Mouse (Mus musculus) erythroblast, adult 5-6 weeks (primary cell): ENCODE measurements around the gene Chst2. TPM values are rescaled to one million over a fixed set of nuclear protein-coding genes. Genes with fewer than 3 reads are reported as not detected.

Experiments used
- ATAC-seq: replicated peaks from 2 replicates; pipeline ENCODE4 v1.8.0; 2016; ENCODE audit warnings: moderate number of reproducible peaks, mild to moderate bottlenecking, moderate TSS enrichment, inconsistent platforms; ENCODE audit not compliant: poor library complexity, low FRiP score, severe bottlenecking
- total RNA-seq, 2 experiments: library from RNA; stranded (forward) in 1 of 2; stranded (reverse) in 1 of 2; fragments of 150-400 nt in 1 of 2; fragments of 200-764, 138-1000 nt in 1 of 2; gene quantifications; 2 replicates each; pipeline versions ENCODE4 v1.2.3 to v1.2.4; 2015 to 2017; ENCODE audit warnings: low replicate concordance in 2 of 2

Chst2 gene
- total RNA-seq (2015; ENCODE audit: low replicate concordance): 0.21 TPM in 1 of 2 replicates, not detected in the other
- total RNA-seq (2017; ENCODE audit: low replicate concordance): not detected in 2 replicates

DNA sequence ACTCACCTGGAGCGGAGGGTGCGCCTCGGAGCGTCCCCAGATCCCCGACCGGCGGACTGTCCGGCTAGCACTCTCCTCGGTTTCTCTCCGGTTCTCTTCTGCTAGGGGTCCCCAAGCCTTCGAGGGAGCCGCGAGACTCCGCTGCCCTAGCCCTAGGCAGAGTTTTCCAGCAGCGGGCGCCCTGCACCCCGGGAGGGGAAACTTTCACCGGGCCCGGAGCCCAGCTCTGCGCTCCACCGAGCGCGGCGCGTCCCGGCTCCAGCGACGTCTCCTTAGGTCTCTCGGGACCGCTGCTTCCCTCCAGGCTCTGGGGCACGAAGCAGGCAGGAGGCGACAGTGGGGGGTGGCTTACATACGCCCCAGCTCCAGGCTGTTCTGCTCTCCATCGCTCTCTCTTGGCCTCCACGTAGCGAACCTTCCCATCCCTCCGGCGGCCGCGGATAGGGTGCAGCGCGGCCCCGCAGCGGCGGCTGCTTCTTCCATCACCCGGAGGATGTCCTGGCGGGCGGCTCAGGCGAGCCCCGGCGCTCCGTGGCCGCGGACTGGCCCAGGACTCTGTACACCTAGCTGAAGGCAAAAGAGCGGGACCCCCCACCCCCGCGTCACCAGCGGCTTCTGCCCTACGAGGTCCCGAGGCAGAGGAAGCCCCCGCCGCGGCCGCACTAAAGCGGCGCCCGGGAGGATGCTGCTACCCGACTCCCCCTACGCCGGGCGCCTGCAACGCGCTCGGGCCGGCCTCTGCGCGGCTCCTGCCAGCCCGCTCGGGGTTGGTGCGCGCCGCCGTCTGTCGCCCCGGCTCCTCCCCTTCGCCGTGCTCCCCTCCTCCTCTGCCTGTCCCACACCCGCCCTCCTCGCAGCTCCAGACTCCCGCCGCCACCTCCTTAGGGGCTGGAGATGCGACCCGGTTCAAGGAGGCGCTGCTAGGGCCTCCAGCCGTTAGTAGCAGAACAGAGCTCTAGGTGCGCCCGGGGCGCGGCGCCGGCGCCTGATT is at the start of gene Chst2:
Gene Chst2, minus strand, starts transcription at position 152 of the 991 bp plus-strand sequence.
- no peak for ATAC-seq

DNA sequence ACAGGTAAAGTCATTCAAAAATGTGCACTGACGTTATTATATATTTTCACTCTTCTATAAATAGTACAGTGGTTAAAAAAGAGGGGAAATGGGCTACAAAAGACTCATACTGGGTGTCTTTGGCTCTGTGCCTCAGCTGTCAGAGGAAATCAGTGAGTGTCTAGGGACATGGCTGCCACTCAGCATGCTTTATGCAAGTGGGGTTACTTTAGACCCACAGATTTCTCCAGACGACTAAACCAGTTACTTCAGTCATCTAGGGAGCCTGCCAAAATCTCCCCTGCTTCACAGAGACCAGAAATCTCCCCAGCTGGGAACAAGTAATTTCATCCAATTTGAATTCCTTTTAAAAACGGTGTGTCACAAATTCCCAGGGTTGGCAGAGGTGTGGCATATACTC is 45.4 kb upstream of the Chst2 start:
- ATAC-seq: no peak

DNA sequence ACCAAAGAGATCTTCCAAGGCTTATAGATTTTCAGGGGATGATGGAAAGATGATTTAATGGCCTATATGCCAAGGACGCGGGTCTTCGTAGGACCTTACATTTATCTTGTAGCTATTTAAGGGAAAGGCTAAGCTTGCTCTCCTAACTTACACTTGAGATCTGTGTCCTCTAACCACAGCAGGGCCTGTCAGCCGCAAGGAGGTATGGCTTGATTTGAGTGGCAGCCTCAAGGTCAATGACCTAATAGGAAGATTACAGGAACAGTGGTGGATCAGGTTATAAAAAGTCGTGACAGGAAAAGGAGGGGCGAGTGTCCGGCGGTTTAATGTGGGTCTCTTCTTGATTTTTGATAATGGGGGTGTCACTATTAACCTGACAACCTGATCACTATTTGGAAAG is 44.1 kb upstream of the Chst2 start:
- ATAC-seq: no peak

DNA sequence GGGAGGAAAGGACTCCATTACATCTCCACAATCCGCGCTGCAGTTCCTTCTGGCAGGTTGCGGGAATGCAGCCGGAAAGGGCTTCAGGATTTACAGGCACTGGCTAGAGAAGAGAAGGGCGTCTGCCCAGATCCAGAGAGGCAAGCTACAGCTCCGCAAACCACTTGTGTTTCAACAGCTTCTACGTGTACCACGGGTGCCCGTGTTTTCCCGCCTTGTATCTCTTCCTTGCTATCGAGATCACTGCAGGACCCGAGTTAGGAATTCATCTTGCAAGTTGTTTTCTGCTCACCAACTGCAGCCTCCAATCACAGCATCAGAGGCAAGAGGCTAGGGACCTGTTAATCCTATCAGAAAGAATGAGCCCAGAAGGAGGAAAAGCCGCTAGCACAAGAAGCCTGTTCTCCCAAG is 35.8 kb upstream of the Chst2 start:
- ATAC-seq: no peak

DNA sequence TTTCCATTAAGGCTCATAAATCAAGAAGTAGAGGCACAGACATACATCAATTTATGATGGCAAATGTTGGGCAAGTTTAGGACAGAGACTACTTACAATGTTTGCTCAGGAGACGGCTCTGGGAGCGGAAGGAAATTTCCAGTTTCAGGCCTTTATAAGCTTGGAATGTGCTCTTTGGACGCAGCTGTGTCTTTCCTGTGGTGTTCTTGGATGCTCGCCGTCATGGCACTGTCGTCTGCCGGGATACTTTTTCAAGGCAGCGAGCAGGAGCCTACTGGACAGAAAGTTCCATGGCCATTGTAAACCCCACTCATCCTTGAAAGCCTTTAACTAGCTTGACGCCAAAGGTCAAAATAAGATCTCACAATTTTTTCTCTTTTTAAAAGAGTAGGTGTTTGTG is 31.4 kb upstream of the Chst2 start:
- ATAC-seq: no peak

DNA sequence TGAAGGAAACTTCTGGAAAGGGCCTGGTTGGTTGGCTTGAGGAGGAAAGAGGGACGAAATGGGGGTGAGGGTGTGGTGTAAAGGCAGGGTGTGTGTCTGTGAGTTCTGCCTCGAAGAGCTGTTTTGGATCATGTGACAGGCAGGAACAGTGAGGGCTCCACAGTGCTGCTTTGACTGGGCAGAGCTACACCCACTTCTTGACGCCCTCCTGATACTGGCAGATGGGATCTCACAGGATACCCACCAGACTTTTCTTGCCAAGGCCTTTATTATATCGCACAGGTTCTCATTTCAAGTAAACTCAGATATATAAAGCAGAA is 29.7 kb upstream of the Chst2 start:
- no peak for ATAC-seq

DNA sequence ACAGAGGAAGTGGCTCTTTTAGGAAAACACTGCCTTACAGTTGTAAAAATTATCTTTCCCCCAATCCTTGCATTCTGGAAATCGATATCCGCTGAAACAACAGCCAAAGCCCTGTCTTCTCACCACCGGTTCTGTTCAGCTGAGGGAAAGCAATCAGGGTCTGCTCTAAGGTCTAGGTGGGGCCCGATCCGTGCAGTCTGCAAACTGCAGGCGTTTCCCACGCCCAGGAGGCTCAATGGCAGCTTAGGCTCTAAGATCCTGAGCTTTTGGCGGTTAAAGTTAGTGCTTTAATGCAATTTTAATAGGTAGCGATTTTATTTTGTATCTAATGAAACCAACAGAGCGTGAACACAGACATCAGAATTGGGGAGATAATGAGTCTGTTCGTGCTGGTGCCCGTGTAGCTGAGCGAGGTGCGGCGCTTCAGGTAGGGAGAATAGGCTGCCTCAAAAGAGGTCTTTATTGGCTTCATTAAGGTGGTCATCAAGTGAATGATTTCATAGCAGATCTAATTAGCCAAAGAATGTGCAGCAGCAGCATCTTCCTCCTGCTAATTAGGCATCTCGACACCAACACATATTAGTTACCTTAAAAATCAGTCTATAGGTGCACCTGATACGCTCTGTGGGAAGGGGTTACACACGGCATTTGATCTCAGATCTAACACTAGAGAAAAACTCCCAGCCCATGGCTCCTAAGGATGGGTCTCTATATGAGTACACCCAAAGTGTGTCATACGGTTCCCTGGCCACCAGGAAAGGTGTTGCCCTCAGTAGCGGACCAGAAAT is 29.2 kb upstream of the Chst2 start:
- no peak for ATAC-seq

DNA sequence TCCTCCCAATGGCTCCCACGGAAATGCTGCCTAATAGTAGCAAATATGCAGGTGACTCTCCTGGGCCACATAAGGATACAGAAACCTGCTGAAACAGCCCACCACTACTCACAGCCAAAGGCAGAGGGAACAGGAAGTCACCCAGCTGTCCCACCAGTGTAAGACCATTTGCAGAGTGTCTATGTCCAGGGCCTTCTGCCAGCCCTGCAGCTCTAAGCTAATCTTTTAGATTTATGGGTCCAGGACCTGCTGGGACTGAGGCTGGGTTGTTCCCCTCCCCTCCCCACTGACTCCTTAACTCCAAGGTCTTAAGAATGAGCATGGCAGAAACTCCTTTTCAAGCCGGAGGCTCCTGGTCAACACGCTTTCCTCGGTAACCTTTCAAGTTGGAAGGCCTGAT is 21.8 kb upstream of the Chst2 start:
- no peak for ATAC-seq

DNA sequence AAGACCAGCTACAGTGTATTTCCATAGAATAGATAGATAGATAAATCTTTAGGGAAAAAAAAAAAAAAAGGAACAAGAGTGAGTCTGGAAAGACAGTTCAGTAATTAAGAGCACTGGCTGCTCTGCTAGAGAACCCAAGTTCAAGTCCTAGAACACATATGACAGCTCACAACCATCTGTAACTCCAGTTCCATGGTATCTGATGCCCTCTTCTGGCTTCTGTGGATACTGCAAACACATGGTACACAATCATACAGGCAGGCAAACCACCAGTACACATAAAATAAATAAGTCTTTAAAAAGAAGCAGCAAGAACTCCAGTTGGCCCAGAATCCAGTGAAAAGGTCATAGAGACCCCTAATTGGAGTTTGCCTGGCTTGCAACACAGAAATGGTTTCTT is 7.4 kb upstream of the Chst2 start:
- ATAC-seq: no peak

DNA sequence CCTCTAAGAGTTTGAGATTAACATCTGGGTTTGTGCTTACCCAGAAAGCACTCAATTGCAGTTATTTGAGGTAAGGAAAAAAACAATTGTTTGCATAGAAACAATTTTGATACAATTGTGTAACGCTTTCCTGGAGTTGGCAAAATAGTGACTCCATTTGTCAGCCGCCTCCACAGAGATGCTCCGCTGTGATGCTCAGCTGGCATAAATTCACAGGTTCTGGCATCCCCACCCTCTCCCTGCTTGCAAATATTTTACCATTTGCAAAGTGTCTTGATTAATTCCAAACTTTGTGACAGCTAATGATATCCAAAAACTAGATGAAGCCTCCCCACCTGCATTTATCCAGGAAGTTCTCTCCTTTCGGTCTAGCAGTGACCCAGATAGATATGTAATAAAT is 5.5 kb upstream of the Chst2 start:
- ATAC-seq: no peak

DNA sequence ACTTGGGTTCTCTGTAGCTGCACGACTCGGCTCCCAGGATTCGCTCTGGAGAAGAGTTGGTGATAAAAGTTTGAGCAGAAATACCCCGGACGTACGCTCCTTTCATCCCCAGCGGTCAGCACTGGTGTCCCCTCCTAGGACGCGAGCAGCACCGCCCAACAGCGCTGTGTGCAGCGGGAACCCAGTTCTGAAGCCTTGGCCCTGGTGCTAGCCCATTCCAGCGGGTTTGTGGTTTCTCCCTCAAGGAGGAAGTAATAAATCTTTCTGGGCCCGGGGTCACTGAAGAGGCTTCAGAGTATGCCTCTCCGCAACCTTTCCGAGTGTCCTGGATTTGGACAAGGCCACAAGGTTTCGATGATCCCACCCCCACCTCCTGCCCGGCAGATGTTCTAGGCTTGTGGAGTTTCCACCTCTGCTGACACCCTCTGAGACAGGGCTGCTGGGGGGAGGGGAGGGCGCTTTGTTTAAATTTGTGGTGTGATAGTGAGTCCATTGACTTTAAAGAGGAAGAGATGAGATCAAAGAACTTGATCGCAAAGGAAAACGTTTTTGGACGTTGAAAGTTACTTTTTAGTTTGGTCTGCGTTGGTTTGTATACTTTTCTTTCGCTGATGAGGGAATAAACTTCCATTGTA is 1.2 kb upstream of the Chst2 start:
- no peak for ATAC-seq

DNA sequence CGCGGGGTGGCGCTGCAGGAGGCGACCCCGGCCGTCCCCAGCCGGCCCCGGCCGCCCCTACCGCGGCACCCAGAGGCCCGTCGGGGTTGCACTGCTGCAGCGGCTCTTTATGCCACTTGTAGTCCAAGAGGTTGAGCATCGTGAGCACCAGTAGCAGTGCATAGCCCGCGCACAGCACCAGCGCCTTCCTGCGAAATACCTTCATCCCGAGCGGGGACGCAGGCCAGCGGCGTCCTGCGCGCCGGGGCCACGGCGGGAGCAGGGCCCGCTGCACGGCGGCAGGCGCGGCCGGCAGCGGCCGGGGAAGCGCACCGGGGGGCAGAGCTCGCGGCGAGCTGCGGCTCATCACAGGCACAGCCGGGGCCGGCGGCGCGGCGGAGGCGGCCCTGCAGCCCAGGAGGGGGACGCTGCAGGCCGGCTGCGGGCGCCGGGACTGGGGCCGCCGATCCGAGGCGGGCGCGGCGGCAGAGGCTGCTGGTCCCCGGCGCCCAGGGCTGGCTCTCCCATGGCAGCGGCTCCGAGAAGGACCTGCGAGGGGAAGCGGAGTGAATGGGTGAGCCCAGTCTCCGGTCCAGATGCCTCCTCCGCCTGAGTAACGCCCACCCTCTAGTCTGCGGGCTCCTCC is 464 bp downstream of the Chst2 start:
- no peak for ATAC-seq

DNA sequence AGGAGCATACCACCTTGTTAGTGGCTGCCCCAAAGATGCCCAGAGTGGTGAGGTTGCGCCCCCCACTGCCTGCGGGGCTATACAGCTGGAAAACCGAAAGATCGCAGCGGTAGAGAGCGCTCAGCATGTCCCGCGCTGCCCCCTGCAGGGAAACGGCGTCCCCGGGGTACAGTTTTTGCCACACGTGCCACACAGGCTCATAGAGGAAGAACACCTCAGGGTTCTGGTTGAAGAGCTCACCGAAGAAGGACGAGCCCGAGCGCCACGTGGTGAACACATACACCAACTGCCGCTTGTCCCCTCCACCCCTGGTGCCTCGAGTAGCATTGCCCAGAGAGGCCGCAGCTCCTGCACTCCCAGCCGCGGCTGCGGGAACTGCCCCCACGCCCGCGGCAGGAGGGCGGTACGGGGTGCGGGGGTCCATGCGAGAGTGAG is 994 bp downstream of the Chst2 start:
- no peak for ATAC-seq

DNA sequence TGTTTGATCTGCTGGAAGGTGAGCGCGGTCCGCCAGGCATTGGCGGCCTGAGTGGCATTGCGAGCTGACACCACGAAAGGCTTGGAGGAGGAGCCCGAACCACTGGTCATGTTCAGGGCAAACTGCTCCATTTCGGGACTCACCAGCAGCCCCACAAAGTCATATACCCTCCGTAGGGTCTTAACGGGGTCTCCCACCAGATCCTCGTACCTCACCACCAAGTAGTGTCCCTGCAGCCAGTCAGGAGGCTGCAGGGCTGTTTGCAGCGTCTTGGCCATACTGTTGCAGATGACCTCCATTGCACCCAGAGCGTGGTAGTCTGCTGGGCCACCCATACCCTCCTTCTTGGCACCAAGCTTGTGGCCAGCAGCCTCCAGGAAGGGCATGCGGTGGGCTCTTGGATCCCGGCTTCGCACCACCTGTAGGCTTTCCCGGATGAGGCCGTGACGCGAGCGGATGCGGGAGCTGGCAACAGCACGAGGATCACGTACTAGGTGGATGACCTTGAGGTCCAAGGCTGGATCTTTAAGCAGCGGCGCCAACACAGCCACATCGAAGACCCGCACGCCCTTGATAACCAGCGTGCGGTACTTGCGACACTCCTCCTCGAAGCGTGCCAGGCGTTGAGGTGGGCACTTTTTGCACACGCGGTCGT is 1.6 kb downstream of the Chst2 start:
- no peak for ATAC-seq

DNA sequence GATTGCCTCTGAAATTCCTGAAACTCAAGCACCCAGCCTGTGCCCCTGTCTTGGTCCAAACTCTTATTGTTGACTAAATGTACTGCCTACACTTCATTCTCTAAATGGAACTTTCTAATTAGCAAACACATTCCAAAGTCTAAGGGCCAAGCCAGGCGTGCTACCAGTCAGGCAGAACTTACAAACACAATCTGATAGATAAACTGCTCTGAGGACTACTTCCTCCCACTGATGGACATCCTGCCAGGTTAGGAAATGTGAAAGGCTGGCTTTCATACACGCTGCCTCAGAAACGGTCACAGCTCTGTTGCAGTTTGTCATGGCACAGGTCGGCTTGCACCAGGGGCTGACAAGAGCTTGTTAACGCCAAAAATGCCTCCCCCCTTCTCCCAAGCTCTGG is 4.8 kb downstream of the Chst2 start:
- no peak for ATAC-seq

DNA sequence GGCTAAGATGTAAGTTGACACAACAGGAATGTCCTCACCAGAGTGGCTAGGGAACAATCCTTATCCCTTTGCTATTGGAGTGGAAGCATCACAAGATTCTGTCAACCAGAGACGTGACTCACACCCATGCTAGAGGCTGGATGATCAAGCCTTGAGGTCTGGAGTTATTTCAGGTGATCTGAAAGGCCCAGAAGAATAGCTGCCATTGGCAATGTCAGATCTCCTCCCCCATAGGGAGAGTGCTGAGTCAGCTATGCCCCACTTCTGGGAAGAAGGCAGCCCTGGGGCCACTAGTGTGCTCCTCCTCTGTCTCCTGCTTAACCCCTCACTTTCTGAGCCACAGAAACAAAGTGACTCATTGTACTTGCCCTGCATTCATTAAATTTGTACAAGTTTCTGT is 14.5 kb downstream of the Chst2 start:
- ATAC-seq: no peak

DNA sequence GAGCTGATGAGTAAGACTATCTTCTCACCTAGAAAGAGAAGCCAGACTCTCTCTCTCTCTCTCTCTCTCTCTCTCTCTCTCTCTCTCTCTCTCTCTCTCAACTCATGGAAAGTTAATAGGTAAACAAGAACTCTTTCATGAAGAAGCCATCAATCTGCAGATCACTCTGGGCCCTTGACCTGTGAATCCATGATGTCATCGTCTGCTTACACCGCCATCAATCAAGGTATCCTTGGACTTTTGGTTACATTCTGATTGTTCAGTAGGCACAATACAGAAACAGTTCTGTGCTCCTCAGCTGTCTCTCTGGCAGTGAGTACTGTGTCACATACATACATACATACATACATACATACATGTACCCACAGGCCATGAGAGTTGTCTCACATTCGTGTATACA is 16.6 kb downstream of the Chst2 start:
- ATAC-seq: no peak

DNA sequence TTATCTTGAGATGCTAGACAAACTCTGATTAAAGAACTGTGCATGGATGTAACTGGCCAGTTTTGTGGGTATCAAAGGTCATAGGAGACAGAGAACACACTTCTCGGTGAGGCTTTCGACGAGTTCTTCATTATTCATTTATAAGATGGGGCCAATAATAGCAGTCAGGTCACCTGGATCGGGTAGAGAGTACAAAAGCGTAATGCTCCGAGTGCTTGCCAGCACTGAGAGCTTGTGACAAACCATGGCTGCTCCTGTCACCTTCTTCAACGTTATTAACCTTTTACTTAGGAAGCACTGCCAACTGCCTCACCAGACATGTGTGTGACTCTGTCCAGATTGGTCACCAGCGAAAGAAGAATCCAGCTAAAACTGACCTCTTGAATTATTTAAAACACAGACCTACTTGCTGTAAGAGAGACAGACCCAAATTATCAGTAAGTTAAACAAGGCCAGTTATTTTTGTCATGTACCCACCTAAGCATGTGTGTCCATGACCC is 18.6 kb downstream of the Chst2 start:
- no peak for ATAC-seq

DNA sequence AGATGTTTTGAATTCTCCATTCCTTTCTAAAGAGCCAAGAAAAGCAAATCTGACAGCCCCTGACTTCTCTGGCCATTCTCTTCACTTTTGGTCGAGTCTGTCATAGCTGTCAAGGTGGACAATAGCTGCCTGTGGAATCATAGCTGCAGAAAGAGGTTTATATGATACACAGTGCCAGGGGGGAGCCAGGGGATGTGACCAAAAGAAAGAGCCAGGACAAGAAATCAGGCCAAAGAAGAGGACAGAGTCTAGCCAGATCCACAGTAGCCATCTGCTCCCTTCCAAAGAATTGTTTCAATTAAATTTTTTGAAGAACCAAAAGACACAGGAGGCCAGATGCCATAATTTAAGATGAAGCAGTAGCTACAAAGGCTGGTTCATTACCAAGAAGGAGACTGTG is 30.6 kb downstream of the Chst2 start:
- ATAC-seq: no peak
